Mouse (Mus musculus) heart, adult 2 months (tissue): Measurements from ENCODE around the gene Brwd1.

Source experiments
- CTCF ChIP-seq: fragments of 200-600 bp; IDR thresholded peaks from 2 replicates; pipeline ENCODE4 v1.8.1; 2022; ENCODE audit warnings: antibody characterized with exemption, mild to moderate bottlenecking, moderate library complexity
- POLR2A ChIP-seq: fragments of 200-500 bp; IDR thresholded peaks from 2 replicates; pipeline ENCODE4 v1.6.1; 2011; ENCODE audit warnings: mild to moderate bottlenecking, low read depth, low read length, control low read depth; ENCODE audit not compliant: insufficient read depth

GRCm38 (mm10) chr16:95999291-95999690 is 83.0 kb downstream of the Brwd1 start:
- TF ChIP-seq CTCF: no peak
- no peak for TF ChIP-seq POLR2A
